Mouse (Mus musculus): ENCODE results near the gene Rapsn.

DNA sequence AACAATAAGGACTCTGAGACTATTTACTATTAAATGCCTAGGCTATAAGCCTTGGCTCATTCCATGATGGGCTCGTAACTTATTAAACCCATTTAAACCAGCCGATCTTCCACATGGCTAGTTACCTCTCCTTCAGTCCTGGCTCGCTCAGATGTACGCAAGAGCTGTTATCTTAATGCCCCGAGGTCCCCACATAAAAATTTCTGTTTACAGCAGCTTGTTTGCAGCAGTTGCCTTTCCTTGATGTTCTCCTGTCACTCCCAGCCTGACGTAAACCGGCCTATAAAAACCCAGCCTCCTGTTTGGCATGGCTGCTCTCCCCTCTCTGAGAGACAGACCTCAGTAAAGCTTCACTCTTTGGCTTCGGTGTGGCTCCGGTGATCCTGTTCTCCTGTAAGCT lies 11.9 kb downstream of the Rapsn start:
- TF ChIP-seq TAL1 (IDR thresholded peaks at IDR 0.05; ENCODE audit: low read length) (no peak), GATA1 (IDR thresholded peaks at IDR 0.05; ENCODE audit: low read length) (no peak)

All from erythroblast, embryonic 14.5 days (primary cell).